Mouse (Mus musculus) embryonic facial prominence, embryonic 11.5 days (tissue): ENCODE data around the gene Lxn. TPM values are rescaled to one million over a fixed set of nuclear protein-coding genes. Genes with fewer than 3 reads are reported as not detected.
A peak's percentile ranks its signal among the peaks of the same experiment; 100 is the strongest.

Experiments
- ATAC-seq: fragments of 200-750 bp; cut with Nextera tagmentation; replicated peaks from 2 replicates; pipeline ENCODE4 v1.8.0; 2017; ENCODE audit warnings: low read depth; ENCODE audit not compliant: insufficient number of reproducible peaks, low FRiP score, low TSS enrichment
- DNase-seq: peaks from one replicate; pipeline ENCODE4 v3.0.0-alpha.2; 2015; ENCODE audit warnings: low spot score
- H3K27ac ChIP-seq: fragments of 300-500 bp; sonication (generic); replicated peaks from 2 replicates; pipeline ENCODE4 v1.5.1; 2014; ENCODE audit warnings: mild to moderate bottlenecking, low read depth, low read length, control low read depth
- H3K27me3 ChIP-seq: fragments of 300-500 bp; sonication (generic); 2 replicates; pipeline ENCODE4 v1.6.1; 2014; ENCODE audit warnings: mild to moderate bottlenecking, low read length, moderate library complexity, mixed read lengths; ENCODE audit not compliant: control insufficient read depth, insufficient read depth
- H3K36me3 ChIP-seq: fragments of 300-500 bp; sonication (generic); replicated peaks from 2 replicates; pipeline ENCODE4 v1.6.1; 2014; ENCODE audit warnings: low read depth, mild to moderate bottlenecking, low read length, moderate library complexity, mixed read lengths; ENCODE audit not compliant: control insufficient read depth, insufficient read depth
- H3K4me1 ChIP-seq: fragments of 300-500 bp; sonication (generic); 2 replicates; pipeline ENCODE4 v1.6.1; 2014; ENCODE audit warnings: low read length, mixed read lengths; ENCODE audit not compliant: control insufficient read depth, insufficient read depth
- H3K4me2 ChIP-seq: fragments of 300-500 bp; sonication (generic); 2 replicates; pipeline ENCODE4 v1.6.1; 2014; ENCODE audit warnings: low read depth, mild to moderate bottlenecking, control low read depth, low read length, moderate library complexity
- H3K4me3 ChIP-seq: fragments of 300-500 bp; sonication (generic); 2 replicates; pipeline ENCODE4 v1.5.1; 2014; ENCODE audit warnings: low read depth, low read length, control low read depth
- H3K9ac ChIP-seq: fragments of 300-500 bp; sonication (generic); replicated peaks from 2 replicates; pipeline ENCODE4 v1.6.1; 2014; ENCODE audit warnings: mild to moderate bottlenecking, control low read depth, low read length
- H3K9me3 ChIP-seq: fragments of 300-500 bp; sonication (generic); replicated peaks from 2 replicates; pipeline ENCODE4 v1.6.1; 2016; ENCODE audit warnings: mild to moderate bottlenecking, low read length, inconsistent platforms, mixed read lengths; ENCODE audit not compliant: control insufficient read depth
- WGBS: fragments of 180-500 bp; shearing (Covaris S2); extraction: QIAGEN DNeasy Blood & Tissue Kit; methylation state at CpG from one replicate; pipeline ENCODE4 v1.1.7; 2014; 5-methylcytosine and 5-hydroxymethylcytosine counted together
- polyA plus RNA-seq: library from polyadenylated mRNA; unstranded; fragments of >200 nt; fragmentation: Nextera tagmentation; extraction: Ambion mirVana; gene quantifications from 2 replicates; pipeline ENCODE4 v1.2.1, GENCODE M21; 2014

Lxn gene
- polyA plus RNA-seq, 1 experiment from 2014 or later: 80.1 TPM

GRCm38 (mm10) chr3:67450601-67451210 lies 13.0 kb downstream of the Lxn start:
- Histone ChIP-seq H3K27ac (no peak overlapping the region), H3K4me3 (no peak overlapping the region), H3K9ac (no peak overlapping the region), H3K27me3 (no peaks in the 10 kb centered on the region), H3K4me1 (no peaks in the 10 kb centered on the region), H3K36me3 (peaks cover 3% of the 10 kb centered on the region), H3K4me2 (no peak overlapping the region), H3K9me3 (no peaks in the 10 kb centered on the region)
- WGBS: 90% methylated on average over 5 of the region's 5 CpGs
- ATAC-seq (no peak), DNase-seq (no peak)

DNA sequence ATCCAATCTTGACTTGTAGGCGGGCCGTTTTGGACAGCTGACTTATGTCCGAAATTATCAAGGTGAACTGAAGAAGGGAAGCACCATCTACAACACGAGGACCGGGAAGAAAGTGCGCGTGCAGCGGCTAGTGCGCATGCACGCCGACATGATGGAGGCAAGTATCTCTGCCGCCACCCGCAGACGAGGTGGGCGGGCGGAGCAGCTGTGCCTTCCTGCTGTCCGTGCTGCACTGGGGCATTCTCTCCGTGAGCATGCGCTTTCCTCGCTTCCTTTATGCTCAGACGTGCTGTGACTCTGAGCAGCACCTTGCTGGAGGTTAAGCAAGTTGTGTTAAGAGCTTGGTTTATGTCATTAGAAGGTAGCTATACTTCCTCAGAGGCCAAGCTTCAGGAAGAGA lies 14.1 kb downstream of the Lxn start:
- Histone ChIP-seq H3K9me3 (no peaks in the 10 kb centered on the region), H3K27ac (no peak overlapping the region), H3K9ac (no peak overlapping the region), H3K4me1 (no peaks in the 10 kb centered on the region), H3K27me3 (no peaks in the 10 kb centered on the region), H3K4me2 (no peak overlapping the region), H3K4me3 (no peak overlapping the region), H3K36me3 (peaks cover 3% of the 10 kb centered on the region)
- ATAC-seq (no peak), DNase-seq (no peak)
- 94% methylated on average over 21 of the region's 21 CpGs for WGBS

DNA sequence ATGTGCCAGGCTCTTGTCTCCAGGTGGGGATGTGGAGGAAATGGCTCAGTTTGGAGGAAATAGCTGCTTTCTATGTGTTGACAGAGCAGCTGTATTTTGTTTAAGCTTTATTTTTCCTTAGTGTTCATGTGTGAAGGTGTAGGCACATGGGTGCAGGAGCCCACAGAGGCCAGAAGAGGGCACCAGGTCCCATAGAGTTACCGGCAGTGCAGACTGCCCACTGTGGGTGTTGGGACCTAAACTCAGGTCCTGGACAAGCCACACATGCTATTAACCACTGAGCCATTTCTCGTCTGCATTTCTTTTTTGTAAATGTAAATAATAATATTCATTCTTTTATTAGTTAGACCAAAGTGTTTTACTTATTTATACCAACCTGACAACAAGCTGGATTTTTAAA lies 16.6 kb downstream of the Lxn start:
- Histone ChIP-seq H3K4me1 (no peaks in the 10 kb centered on the region), H3K27ac (no peak overlapping the region), H3K9ac (no peak overlapping the region), H3K27me3 (no peaks in the 10 kb centered on the region), H3K4me2 (no peak overlapping the region), H3K36me3 (peaks cover 3% of the 10 kb centered on the region), H3K4me3 (no peak overlapping the region), H3K9me3 (no peaks in the 10 kb centered on the region)
- no peak for ATAC-seq
- 93% methylated on average over 2 of the region's 2 CpGs for WGBS
- no peak for DNase-seq

- 91% methylated on average over 6 of the region's 6 CpGs for WGBS
- H3K36me3 ChIP-seq: no peaks in the 10 kb centered on the region; the same call in 1 of the 2 replicates
- no peak overlapping the region for H3K9ac ChIP-seq
- DNase-seq (no peak), ATAC-seq (no peak)
- H3K4me1 ChIP-seq: no peaks in the 10 kb centered on the region
- H3K9me3 ChIP-seq: no peaks in the 10 kb centered on the region
- no peaks in the 10 kb centered on the region for H3K27me3 ChIP-seq
- H3K27ac ChIP-seq: no peak overlapping the region
- H3K4me2 ChIP-seq: no peak overlapping the region
- H3K4me3 ChIP-seq: no peak overlapping the region
Measured at GRCm38 (mm10) chr3:67434011-67434410, 29.7 kb downstream of the Lxn start.

DNA sequence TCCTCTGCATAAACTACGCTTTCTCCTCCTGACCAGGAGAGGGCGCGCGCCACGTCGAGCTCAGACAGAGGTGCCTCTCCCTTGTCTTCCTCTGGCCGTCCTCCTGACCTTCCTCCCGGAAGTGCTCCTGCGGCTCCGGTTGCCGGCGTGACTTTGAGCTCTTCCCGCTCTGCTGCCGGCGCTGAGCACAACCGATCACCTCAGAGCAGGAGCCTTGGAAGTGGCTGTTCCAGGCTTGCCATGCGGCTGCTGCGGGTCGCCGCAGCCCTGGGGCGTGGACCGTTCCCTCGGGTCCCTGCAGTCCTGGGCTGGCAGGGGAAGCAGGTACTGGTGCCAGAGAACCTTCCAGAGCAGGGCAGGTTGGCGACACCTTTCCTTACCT lies 33.7 kb downstream of the Lxn start, which contains the start of gene Gfm1:
Gfm1 (plus strand) TSS at position 98 of the 382 bp plus-strand sequence.
- Histone ChIP-seq H3K36me3 (no peaks in the 10 kb centered on the region; the same call in 1 of the 2 replicates), H3K27ac (no peak within 1 kb of the TSS), H3K9me3 (no peaks in the 10 kb centered on the region; the same call in 1 of the 2 replicates), H3K4me3 (peak within 1 kb of the TSS; percentile 78), H3K27me3 (no peaks in the 10 kb centered on the region), H3K9ac (peak within 1 kb of the TSS; percentile 68), H3K4me2 (peak within 1 kb of the TSS; percentile 58), H3K4me1 (no peaks in the 10 kb centered on the region)
- WGBS: 1% methylated on average over 24 of the region's 24 CpGs
- peak; percentile 85 for DNase-seq
- ATAC-seq: peak; percentile 91

- Histone ChIP-seq H3K4me1 (no peaks in the 10 kb centered on the region), H3K4me2 (no peak overlapping the region), H3K27me3 (no peaks in the 10 kb centered on the region), H3K9ac (no peak overlapping the region), H3K27ac (no peak overlapping the region), H3K4me3 (peak overlapping the region; percentile 78), H3K9me3 (no peaks in the 10 kb centered on the region; the same call in 1 of the 2 replicates), H3K36me3 (no peaks in the 10 kb centered on the region; the same call in 1 of the 2 replicates)
- ATAC-seq (no peak; the same call in 1 of the 2 replicates), DNase-seq (peak; percentile 2)
- WGBS: 37% methylated on average over 8 of the region's 8 CpGs
Measured at GRCm38 (mm10) chr3:67429338-67429998, 34.3 kb downstream of the Lxn start.

Other genes with a start within 250 kb of the Lxn start
- 27.5 and 33.0 TPM in 2 replicates for gene Mlf1, start 89.8 kb downstream of the Lxn start, polyA plus RNA-seq
- gene Gm17402, start 88.8 kb downstream of the Lxn start, polyA plus RNA-seq: not detected in 2 replicates
- 63.8 and 68.0 TPM in 2 replicates for gene Gfm1, start 33.8 kb downstream of the Lxn start, polyA plus RNA-seq
- gene Rarres1, start 51.6 kb upstream of the Lxn start, polyA plus RNA-seq: 0.52 and 1.6 TPM in 2 replicates
- 76.3 and 76.6 TPM in 2 replicates for gene Mfsd1, start 118.8 kb upstream of the Lxn start, polyA plus RNA-seq